27 mouse cellular contexts compared by ENCODE assay signal in genomic region chr3:69049011-69049410, GRCm38 (mm10). TPM values are rescaled to one million over a fixed set of nuclear protein-coding genes. Genes with fewer than 3 reads are reported as not detected.
DNase-seq lines count a peak whose midpoint lies in the region; TF ChIP-seq lines count a peak whose summit lies in the region.
"Had no signal": no experiment of that assay in that cellular context is flagged by ENCODE, and none has a peak within 500 bp of the region (broad histone marks: within the 10 kb centered on the region; RNA-seq: fewer than 3 reads in every experiment).

No protein-coding gene starts in this region.

- TF ChIP-seq POLR2A in cortical plate, adult 2 months (IDR thresholded peaks at IDR 0.05; ENCODE audit: extremely low read depth, insufficient read depth, low read length), result no peak

- peak overlapping the region; percentile 82; the same call in 1 of the 2 replicates for H3K27ac ChIP-seq in cortical plate, adult 2 months (ENCODE audit: insufficient read depth, low read length)
- H3K27ac ChIP-seq: embryonic facial prominence, embryonic 10.5 days; embryonic facial prominence, embryonic 13.5 days; forebrain, embryonic 12.5 days; forebrain, embryonic 15.5 days; heart, embryonic 15.5 days; hindbrain, embryonic 10.5 days; hindbrain, embryonic 13.5 days had no signal

- H3K4me3 ChIP-seq in cortical plate, adult 2 months (ENCODE audit: insufficient read depth, low read length), result no peak overlapping the region
- H3K4me3 ChIP-seq: embryonic facial prominence, embryonic 10.5 days; embryonic facial prominence, embryonic 13.5 days; erythroblast, embryonic 14.5 days; forebrain, embryonic 12.5 days; forebrain, embryonic 15.5 days; heart, embryonic 12.5 days; heart, embryonic 15.5 days; hindbrain, embryonic 10.5 days; hindbrain, embryonic 13.5 days had no signal

- TF ChIP-seq CTCF in cortical plate, adult 2 months (IDR thresholded peaks at IDR 0.05; ENCODE audit: extremely low read depth, insufficient read depth, low read length), result no peak

- peak; percentile 16 for DNase-seq in cerebellum, adult 9-11 months
- DNase-seq in cerebellum, postnatal 25 days, result no peak
- peak; percentile 36 to 41 for DNase-seq in layer of hippocampus, adult 8-10 months (ENCODE audit: low spot score in 2 of 2)
- no peak for DNase-seq in layer of hippocampus, postnatal 25 days (ENCODE audit: extremely low spot score in 1 of 2, low spot score in 1 of 2)
- DNase-seq in retina, postnatal 1 day, result peak; percentile 53
- DNase-seq in retina, embryonic 14.5 days (ENCODE audit: low spot score), result no peak
- DNase-seq in embryo, embryonic 10.5 days (ENCODE audit: low spot score), result no peak
- DNase-seq: adrenal gland, postnatal 10 days; B cell, adult 2 months; cerebellum, adult 11-12 months; cerebellum, adult 9-10 months; cerebellum, postnatal 36 days; embryo, embryonic 11 days; gastrocnemius, postnatal 25 days; heart, adult 18-20 months; heart, postnatal 10 days; heart, postnatal 36 days had no signal

- no peaks in the 10 kb centered on the region for H3K4me1 ChIP-seq in cortical plate, adult 2 months (ENCODE audit: control insufficient read depth, insufficient read depth, low read length)

RNA-seq across cellular contexts. Expression of gene Trim59, which starts 4.5 kb away (rescaled TPM):
- 10 to 100 TPM; 14.2 to 18.5 (median 17.1) TPM for total RNA-seq in layer of hippocampus, adult 8-10 months (2022)
- 10 to 100 TPM; 13.0 to 14.6 TPM for total RNA-seq in layer of hippocampus, postnatal 25 days (2021)
- 10.5 and 13.4 TPM in 2 replicates for polyA plus RNA-seq in cortical plate, adult 2 months (2012; rRNA removed)

RNA-seq across cellular contexts. Expression of gene Smc4, which starts 44.5 kb away (rescaled TPM):
- total RNA-seq in layer of hippocampus, adult 8-10 months (2022), result 1 to 10 TPM; 5.8 to 10.0 (median 7.5) TPM
- total RNA-seq in layer of hippocampus, postnatal 25 days (2021), result 1 to 10 TPM; 6.8 to 7.0 TPM
- 4.3 and 4.5 TPM in 2 replicates for polyA plus RNA-seq in cortical plate, adult 2 months (2012; rRNA removed)

RNA-seq across cellular contexts. Expression of gene Ift80, which starts 44.6 kb away (rescaled TPM):
- total RNA-seq in layer of hippocampus, adult 8-10 months (2022), result 10 to 100 TPM; 23.9 to 30.2 (median 28.3) TPM
- total RNA-seq in layer of hippocampus, postnatal 25 days (2021), result 10 to 100 TPM; 23.5 to 23.9 TPM
- 17.0 and 21.4 TPM in 2 replicates for polyA plus RNA-seq in cortical plate, adult 2 months (2012; rRNA removed)

Comparison
In these comparisons a context has a peak if more than half of its experiments do, and no peak if none do; other contexts are left out.
1. DNase-seq: peak in cerebellum, adult 9-11 months (single experiment), layer of hippocampus, adult 8-10 months (2 of 2) and retina, postnatal 1 day (single experiment); none in cerebellum, postnatal 25 days (0 of 2), layer of hippocampus, postnatal 25 days (0 of 2), retina, embryonic 14.5 days (single experiment) and embryo, embryonic 10.5 days (single experiment).